Mouse (Mus musculus) E14TG2a.4 (cell line): Measurements from ENCODE around the gene Izumo2.
"Not testable (repeated sequence)": the region's sequence is repeated elsewhere in the genome, so short reads cannot be mapped to it uniquely, and the experiment has no call there.

Experiments
- H3K27me3 ChIP-seq: 2 replicates; pipeline ENCODE4 v1.6.1; 2014; ENCODE audit warnings: low read length, control low read depth; ENCODE audit not compliant: insufficient read depth
- H3K36me3 ChIP-seq: 2 replicates; pipeline ENCODE4 v1.6.1; 2014; ENCODE audit warnings: low read length, control low read depth; ENCODE audit not compliant: insufficient read depth
- H3K4me1 ChIP-seq: replicated peaks from 2 replicates; pipeline ENCODE4 v1.6.1; 2014; ENCODE audit warnings: low read depth, low read length, control low read depth
- H3K4me3 ChIP-seq: replicated peaks from 2 replicates; pipeline ENCODE4 v1.5.1; 2014; ENCODE audit warnings: mild to moderate bottlenecking, low read length
- H3K9me3 ChIP-seq: 2 replicates; pipeline ENCODE4 v1.6.1; 2014; ENCODE audit warnings: low read length, control low read depth
- CTCF ChIP-seq: conservative IDR thresholded peaks from 2 replicates; pipeline ENCODE4 v1.5.1; 2014; ENCODE audit warnings: low read length
- NANOG ChIP-seq: IDR thresholded peaks from 2 replicates; pipeline ENCODE4 v1.6.1; 2014; ENCODE audit warnings: borderline replicate concordance, low read length, mixed read lengths
- POU5F1 ChIP-seq: IDR thresholded peaks from 2 replicates; pipeline ENCODE4 v1.6.1; 2014; ENCODE audit warnings: low read length, borderline replicate concordance

Izumo2 gene

DNA sequence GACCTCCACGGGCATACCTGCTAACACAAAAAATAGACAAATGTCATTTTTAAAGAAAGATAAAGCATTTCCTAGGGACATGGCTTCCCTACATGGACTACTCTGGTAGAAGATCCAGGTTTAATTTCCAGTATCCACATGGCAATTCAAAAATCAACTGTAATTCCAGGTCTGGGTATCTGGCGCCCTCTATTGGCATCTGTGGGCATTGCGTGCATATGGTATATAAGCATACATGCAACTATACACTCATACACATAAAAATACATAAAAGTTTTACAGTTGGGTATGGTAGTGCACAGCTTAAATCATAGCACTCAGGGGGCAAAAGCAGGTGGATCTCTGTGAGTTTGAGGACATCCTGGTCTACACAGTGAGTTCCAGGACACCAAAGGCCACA, 4.2 kb upstream of the Izumo2 start:
- H3K4me1 ChIP-seq = peaks cover 57% of the 10 kb centered on the region
- H3K4me3 ChIP-seq = peak overlapping the region; percentile 76
- H3K27me3 ChIP-seq = no peaks in the 10 kb centered on the region
- H3K36me3 ChIP-seq = no peaks in the 10 kb centered on the region
- TF ChIP-seq CTCF = peak; percentile 99
- no peak for TF ChIP-seq POU5F1
- no peaks in the 10 kb centered on the region for H3K9me3 ChIP-seq

GRCm38 (mm10) chr7:44705086-44705485, 3.5 kb upstream of the Izumo2 start:
- H3K4me3 ChIP-seq = peak overlapping the region; percentile 76
- no peaks in the 10 kb centered on the region for H3K36me3 ChIP-seq
- H3K27me3 ChIP-seq = no peaks in the 10 kb centered on the region
- no peak for TF ChIP-seq NANOG
- TF ChIP-seq CTCF = peak; percentile 17; the same call in 1 of the 2 replicates
- TF ChIP-seq POU5F1 = no peak
- no peaks in the 10 kb centered on the region for H3K9me3 ChIP-seq
- peaks cover 63% of the 10 kb centered on the region for H3K4me1 ChIP-seq

DNA sequence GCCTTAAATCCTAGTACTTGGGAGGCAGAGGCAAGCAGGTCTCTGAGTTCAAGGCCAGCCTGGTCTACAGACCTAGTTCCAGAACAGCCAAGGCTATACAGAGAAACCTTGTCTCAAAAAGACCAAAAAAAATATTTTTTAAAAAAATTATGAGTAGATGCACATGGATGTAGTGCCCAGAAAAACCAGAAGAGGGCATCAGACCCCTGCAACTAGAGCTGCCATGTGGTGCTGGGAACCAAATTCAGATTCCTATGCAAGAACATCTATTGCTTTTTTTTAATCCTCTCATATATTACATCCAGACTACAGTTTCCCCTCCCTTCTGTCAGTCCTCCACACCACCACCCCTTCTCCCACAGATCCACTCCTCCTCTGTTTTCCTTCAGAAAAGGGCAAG, 2.2 kb upstream of the Izumo2 start:
- H3K9me3 ChIP-seq = no peaks in the 10 kb centered on the region
- H3K4me3 ChIP-seq = no peak overlapping the region
- no peaks in the 10 kb centered on the region for H3K36me3 ChIP-seq
- peaks cover 65% of the 10 kb centered on the region for H3K4me1 ChIP-seq
- no peaks in the 10 kb centered on the region for H3K27me3 ChIP-seq
- TF ChIP-seq POU5F1 = no peak
- TF ChIP-seq CTCF = peak; percentile 39
- no peak for TF ChIP-seq NANOG

GRCm38 (mm10) chr7:44707169-44707675, 1.3 kb upstream of the Izumo2 start:
- Histone ChIP-seq H3K9me3 (no peaks in the 10 kb centered on the region), H3K27me3 (no peaks in the 10 kb centered on the region), H3K4me3 (no peak overlapping the region), H3K36me3 (no peaks in the 10 kb centered on the region), H3K4me1 (peaks cover 64% of the 10 kb centered on the region)
- TF ChIP-seq CTCF (no peak), POU5F1 (no peak), NANOG (no peak)

GRCm38 (mm10) chr7:44708093-44708492, 449 bp upstream of the Izumo2 start:
- H3K9me3 ChIP-seq, H3K4me3 ChIP-seq, H3K27me3 ChIP-seq, H3K36me3 ChIP-seq: not testable (repeated sequence)
- H3K4me1 ChIP-seq = peaks cover 65% of the 10 kb centered on the region

- Histone ChIP-seq H3K27me3 (no peaks in the 10 kb centered on the region), H3K36me3 (no peaks in the 10 kb centered on the region), H3K4me3 (0 out of 2 replicates have a peak overlapping the region, but pooled peaks have one; percentile 17), H3K9me3 (no peaks in the 10 kb centered on the region), H3K4me1 (peaks cover 68% of the 10 kb centered on the region)
- TF ChIP-seq POU5F1 = no peak
- peak; percentile 38; the same call in 1 of the 2 replicates for TF ChIP-seq CTCF
- TF ChIP-seq NANOG = no peak
These were observed 1.3 kb downstream of the Izumo2 start for GRCm38 (mm10) chr7:44709881-44710280.

- no peak overlapping the region for H3K4me3 ChIP-seq
- no peaks in the 10 kb centered on the region for H3K9me3 ChIP-seq
- peaks cover 39% of the 10 kb centered on the region for H3K4me1 ChIP-seq
- no peaks in the 10 kb centered on the region for H3K27me3 ChIP-seq
- no peaks in the 10 kb centered on the region for H3K36me3 ChIP-seq
- TF ChIP-seq POU5F1 (no peak), CTCF (no peak), NANOG (no peak)
These were observed 13.5 kb downstream of the Izumo2 start for GRCm38 (mm10) chr7:44722058-44722457.

GRCm38 (mm10) chr7:44724316-44724715, 15.8 kb downstream of the Izumo2 start:
- Histone ChIP-seq H3K9me3 (no peaks in the 10 kb centered on the region), H3K4me3 (0 out of 2 replicates have a peak overlapping the region, but pooled peaks have one; percentile 23), H3K36me3 (no peaks in the 10 kb centered on the region), H3K27me3 (no peaks in the 10 kb centered on the region), H3K4me1 (peaks cover 35% of the 10 kb centered on the region)
- peak; percentile 23 for TF ChIP-seq CTCF
- no peak for TF ChIP-seq POU5F1

- Histone ChIP-seq H3K4me1 (peaks cover 35% of the 10 kb centered on the region), H3K9me3 (no peaks in the 10 kb centered on the region), H3K27me3 (no peaks in the 10 kb centered on the region), H3K4me3 (no peak overlapping the region), H3K36me3 (peaks cover 8% of the 10 kb centered on the region)
- TF ChIP-seq CTCF (no peak), NANOG (no peak), POU5F1 (no peak)
These were observed 17.8 kb downstream of the Izumo2 start for GRCm38 (mm10) chr7:44726343-44726742.
